Mouse (Mus musculus) spleen, postnatal 14 days (tissue): ENCODE results near the gene Zfp768.
"Not testable (repeated sequence)": the region's sequence is repeated elsewhere in the genome, so short reads cannot be mapped to it uniquely, and the experiment has no call there.

Experiments used
- DNase-seq, 2 experiments: peaks; one replicate each; pipeline ENCODE4 v3.0.0; 2021 to 2022; ENCODE audit warnings: low spot score in 2 of 2

Zfp768 gene

DNA sequence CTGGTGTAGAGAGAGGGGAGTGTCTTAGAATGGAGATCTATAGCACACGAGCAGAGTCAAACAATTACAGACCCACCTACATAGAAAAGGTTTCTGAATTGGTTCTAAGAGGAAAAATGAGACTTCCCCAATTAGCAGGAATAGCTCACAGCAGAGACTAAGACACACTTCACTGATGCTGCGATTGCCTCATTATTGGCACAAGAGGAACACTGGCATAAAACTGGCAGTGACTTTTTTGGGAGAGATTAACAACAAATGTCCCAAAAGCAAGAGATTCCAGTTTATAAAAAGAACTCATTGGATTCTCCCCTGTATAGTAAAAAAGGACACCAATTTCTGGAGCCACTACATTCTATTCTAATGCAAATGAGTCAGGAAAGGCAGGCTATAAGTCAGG is 12.5 kb upstream of the Zfp768 start:
- DNase-seq = no peak

- no peak for DNase-seq
These were observed 10.4 kb upstream of the Zfp768 start for GRCm38 (mm10) chr7:127355796-127356195.

DNA sequence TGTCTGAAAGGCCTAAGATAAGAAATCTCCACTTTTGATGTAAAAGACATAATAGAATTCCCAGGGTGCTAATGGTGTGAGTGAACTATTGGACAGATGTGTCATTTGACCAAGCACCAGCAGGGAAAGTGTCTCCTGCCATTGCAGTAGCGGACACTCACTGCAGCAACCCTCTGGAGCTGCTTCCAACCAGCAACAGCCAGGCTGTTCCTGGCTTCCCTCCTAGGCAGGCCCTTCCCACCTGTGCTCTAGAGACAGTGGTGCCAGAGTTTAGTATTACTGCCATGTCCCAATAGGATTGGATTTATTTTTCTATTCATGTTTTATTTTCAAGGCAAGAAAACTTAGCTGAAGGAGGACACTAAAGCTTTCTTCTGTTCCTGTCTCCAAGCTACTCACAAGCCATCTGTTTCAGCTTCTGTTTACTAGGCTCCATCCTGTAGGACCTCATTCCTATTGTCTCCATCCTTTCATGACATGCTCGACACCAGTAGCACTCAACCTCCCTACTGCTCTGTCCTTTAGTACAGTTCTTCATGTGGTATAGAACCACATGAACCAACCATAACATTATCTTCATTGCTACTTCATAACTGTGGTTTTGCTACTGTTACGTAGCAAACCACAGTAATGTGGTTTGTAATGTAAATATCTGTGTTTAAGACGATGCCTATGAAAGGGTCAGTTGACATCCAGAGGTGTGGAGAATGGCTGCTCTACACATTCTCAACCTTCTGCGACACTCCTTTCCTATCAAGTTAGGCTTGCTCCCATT is 6.0 kb upstream of the Zfp768 start:
- DNase-seq = no peak

DNA sequence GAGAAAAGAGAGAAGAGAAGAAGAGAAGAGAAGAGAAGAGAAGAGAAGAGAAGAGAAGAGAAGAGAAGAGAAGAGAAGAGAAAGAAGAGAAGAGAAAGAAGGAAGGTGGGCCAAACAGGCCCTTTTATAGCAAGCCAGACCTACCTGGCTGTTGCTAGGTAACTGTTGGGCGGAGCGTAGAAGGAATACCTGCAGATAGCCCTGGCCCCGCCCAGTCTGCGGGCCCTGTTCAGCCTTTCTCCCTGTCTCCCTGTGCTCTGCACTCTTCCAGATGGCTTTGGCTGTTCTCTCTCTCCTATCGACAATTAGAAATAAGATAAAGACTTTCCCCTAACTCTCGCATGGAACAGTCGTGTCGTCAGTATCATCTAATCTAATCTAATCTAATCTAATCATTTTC is 1.3 kb upstream of the Zfp768 start:
- DNase-seq = no peak

- peak in 1 of 2 experiments; percentile 15 for DNase-seq
These were observed 297 bp downstream of the Zfp768 start for GRCm38 (mm10) chr7:127345092-127345491.

- DNase-seq = no peak
These were observed 1.0 kb downstream of the Zfp768 start for GRCm38 (mm10) chr7:127344371-127344770.

DNA sequence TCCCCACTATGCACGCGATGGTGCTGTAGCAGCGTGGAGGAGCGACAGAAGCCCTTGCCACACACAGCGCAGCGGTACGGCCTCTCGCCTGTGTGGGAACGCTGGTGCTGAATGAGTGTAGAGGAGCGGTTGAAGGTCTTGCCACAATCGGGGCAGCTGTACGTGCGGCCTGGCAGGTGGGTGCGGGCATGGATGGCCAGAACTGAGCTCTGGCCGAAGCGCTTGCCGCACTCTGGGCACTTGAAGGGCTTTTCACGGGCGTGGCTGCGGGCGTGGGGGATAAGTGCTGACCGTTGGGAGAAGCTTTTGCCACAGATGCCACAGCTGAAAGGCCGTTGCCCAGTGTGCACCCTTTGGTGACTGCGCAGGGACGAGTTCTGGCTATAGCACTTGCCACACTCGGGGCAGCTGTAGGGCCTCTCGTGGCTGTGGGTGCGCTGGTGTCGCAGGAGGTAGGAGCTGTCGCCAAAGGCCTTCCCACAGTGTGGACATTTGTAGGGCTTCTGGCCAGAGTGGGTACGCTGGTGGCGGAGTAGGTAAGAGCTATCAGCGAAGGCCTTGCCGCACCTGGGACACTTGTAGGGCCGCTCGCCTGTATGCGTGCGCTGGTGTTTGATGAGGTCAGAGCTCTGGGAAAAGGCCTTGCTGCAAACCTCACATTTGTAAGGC is 1.9 kb downstream of the Zfp768 start:
- no peak for DNase-seq

DNA sequence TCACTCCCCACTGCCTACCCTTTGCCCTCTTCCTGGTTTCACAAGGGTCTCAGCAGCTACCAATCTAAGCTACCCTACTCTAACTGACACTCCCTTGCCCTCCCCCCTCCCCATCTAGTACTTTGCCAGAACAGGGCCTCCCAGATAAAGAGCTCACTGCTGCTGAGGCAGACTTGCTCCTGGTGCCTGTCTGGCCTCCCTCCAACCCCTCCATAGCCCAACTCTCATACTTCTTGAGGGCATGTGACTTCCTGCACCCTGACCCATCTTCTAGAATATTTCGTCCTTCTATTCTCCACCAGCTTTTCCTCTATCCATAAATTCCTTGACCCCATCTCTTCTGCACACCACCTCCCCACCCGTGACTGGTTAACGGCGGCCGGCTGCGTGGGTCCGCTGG is 2.5 kb downstream of the Zfp768 start:
- DNase-seq = no peak

DNA sequence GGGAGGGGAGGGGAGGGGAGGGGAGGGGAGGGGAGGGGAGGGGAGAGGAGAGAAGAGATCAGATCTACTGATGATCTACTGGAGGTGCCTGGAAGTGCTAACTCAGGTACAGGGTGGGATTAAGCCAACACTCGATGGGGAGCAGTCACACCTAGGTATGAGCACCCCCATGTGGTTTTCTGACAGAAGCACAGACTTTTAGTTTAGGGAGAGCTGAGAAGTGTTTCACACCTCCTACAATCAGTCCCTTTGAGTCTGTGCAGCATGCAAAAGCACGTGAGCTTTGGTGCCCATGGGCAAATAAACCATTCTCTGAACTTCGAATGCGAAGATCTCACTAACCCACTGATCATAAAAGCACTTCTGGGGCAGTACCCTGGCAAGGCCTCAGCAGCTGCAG is 3.1 kb downstream of the Zfp768 start:
- no peak for DNase-seq

GRCm38 (mm10) chr7:127341861-127342260 is 3.5 kb downstream of the Zfp768 start:
- DNase-seq = not testable (repeated sequence)

DNA sequence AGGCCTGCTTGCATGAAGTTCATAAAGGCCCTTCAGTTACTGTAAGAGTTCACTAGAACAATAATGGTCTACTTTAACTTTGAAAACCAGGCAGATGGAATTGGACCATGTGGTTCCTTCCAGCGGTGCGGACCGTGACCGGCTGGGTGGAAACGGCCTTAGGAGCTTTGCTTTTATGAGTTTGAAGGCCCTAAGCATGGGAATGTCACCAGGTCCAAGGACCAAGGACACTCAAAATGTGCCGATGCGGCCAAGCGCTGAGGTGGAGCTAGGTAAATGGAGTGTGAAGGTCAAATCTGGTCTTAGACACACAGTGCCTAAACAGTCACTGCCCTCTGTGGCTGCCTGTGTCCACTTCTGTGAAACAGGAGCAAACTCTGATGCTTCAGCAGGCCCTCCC is 4.0 kb downstream of the Zfp768 start:
- no peak for DNase-seq

DNA sequence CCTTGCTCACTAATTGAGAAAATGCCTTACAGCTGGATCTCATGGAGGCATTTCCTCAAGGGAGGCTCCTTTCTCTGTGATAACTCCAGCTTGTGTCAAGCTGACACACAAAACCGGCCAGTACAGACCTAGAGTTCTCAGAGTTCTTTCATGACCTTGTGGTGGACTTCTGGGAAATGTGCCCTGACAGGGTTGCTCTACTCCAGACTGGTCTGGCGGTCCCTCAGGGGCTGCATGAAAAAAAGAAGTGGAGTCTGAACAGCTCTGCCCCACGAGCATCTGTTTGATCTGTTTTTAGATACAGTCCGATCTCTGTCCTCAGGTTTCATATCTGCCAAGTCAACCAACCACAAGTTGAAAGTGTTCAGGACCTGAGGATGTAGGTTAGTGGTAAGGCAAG is 7.8 kb downstream of the Zfp768 start:
- DNase-seq = no peak

- no peak for DNase-seq
These were observed 9.8 kb downstream of the Zfp768 start for GRCm38 (mm10) chr7:127335604-127336003.

- DNase-seq = no peak
These were observed 12.1 kb downstream of the Zfp768 start for GRCm38 (mm10) chr7:127333240-127333639.

- DNase-seq = no peak
These were observed 18.7 kb downstream of the Zfp768 start for GRCm38 (mm10) chr7:127326685-127327084.

DNA sequence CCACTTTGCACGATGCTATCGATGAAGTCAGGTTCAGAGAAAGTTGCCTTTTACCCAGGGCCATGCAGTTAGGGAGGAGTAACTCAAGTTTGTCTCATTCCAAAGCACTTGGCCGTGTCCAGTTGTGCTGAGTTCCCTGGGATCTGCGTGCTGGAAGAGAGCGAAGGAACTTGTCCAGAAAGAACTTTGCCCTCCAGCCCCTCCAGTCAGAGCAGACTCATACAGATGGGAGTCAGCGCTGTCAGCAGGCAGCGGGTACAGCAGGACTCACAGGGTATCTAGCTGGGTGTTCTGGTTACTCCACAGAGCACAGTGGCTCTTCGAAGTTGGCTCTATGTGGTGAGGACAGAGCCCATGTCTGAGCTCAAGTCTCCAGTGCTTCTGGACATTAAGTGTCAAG is 19.8 kb downstream of the Zfp768 start:
- no peak for DNase-seq

- DNase-seq = no peak
These were observed 20.4 kb downstream of the Zfp768 start for GRCm38 (mm10) chr7:127324944-127325343.

GRCm38 (mm10) chr7:127322085-127322484 is 23.3 kb downstream of the Zfp768 start:
- DNase-seq = no peak

DNA sequence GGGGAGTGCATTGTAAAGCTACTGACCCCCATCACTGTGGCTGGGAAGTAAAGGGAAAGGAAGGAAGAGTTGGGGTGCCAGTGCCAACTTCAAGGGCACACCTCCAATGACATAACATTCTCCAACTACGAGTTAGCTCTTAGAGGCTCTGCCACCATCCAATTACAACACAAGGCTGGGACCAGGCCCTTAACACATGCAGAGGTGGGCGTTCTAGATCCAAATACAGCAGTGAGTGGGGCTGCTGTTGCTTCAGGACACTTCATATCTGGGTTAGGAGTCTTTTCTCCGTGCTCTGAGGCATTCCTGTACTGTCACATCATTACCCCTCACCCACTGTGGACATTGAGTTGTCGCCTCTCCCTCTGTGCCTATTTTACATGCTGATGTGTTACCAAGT is 24.3 kb downstream of the Zfp768 start:
- DNase-seq = no peak

GRCm38 (mm10) chr7:127313912-127314311 is 31.5 kb downstream of the Zfp768 start:
- DNase-seq = no peak

- no peak for DNase-seq
These were observed 35.4 kb downstream of the Zfp768 start for GRCm38 (mm10) chr7:127309951-127310350.

- DNase-seq = peak in 1 of 2 experiments; percentile 40
These were observed 36.5 kb downstream of the Zfp768 start for GRCm38 (mm10) chr7:127308887-127309286.

DNA sequence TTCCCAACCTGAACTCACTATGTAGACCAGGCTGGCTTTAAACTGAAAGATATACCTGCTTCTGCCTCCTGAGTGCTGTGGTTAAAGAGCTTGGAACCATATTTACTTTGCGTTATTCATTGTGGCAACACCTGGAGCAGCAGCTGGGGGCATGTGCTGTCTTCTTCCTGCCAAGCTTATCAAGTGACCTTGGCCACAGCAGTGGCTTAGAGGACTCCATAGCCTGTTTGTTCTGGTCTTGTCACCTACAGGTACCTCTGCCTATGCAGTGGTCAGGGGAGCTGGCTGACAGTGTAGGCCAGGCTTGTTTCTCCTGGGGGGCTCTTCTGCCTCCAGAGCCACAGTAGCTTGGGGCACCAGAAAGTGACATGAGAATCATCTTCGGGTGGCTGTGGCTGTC is 37.0 kb downstream of the Zfp768 start:
- no peak for DNase-seq
